24 mouse cellular contexts compared by ENCODE assay signal in the genomic region with DNA sequence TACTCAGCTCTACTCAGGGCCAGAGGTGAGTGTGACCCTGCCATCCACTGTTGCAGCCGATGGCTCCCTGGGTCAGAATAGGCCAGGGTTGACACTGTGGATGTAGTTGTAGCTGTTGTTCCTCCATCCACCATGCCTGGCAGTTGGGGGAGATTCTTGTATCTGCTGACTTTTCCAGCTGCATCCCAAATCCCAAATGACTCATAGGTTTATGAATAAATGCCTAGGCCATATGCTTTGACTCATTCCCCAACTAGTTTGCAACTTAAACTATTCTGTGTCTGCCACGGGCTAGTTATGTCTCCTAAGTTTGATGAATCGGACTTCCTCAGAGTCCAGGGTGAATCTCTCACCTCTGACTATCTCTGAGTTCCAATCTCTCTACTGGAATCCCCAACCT.
"Had no signal": no experiment of that assay in that cellular context is flagged by ENCODE, and none has a peak within 500 bp of the region (broad histone marks: within the 10 kb centered on the region; RNA-seq: fewer than 3 reads in every experiment).

No protein-coding gene starts in this region.

- ATAC-seq: hindbrain, postnatal 0 days; intestine, embryonic 16.5 days had no signal

- H3K27me3 ChIP-seq: heart, embryonic 13.5 days; heart, embryonic 15.5 days; hindbrain, embryonic 13.5 days; hindbrain, embryonic 15.5 days; limb, embryonic 12.5 days; liver, embryonic 13.5 days; liver, embryonic 15.5 days had no signal

- H3K4me1 ChIP-seq: heart, embryonic 15.5 days; hindbrain, embryonic 13.5 days; hindbrain, embryonic 15.5 days; limb, embryonic 10.5 days; limb, embryonic 12.5 days; liver, embryonic 13.5 days; liver, embryonic 15.5 days had no signal

- H3K4me3 ChIP-seq: heart, adult 2 months; heart, embryonic 13.5 days; heart, embryonic 15.5 days; hindbrain, embryonic 13.5 days; hindbrain, embryonic 15.5 days; layer of hippocampus, adult 2 months; left cerebral cortex, adult 2 months; limb, embryonic 10.5 days; limb, embryonic 12.5 days; liver, embryonic 13.5 days; liver, embryonic 15.5 days had no signal

- H3K9me3 ChIP-seq: heart, embryonic 13.5 days; heart, embryonic 15.5 days; hindbrain, embryonic 13.5 days; hindbrain, embryonic 15.5 days; limb, embryonic 10.5 days; limb, embryonic 12.5 days; liver, embryonic 13.5 days; liver, embryonic 15.5 days had no signal

- DNase-seq: gastrocnemius, postnatal 14 days; gastrocnemius, postnatal 36 days; heart, adult 11 months; heart, adult 2 months; heart, postnatal 14 days; heart, postnatal 36 days; kidney, adult 11 months; kidney, adult 2 months; kidney, postnatal 10 days; kidney, postnatal 25 days; kidney, postnatal 4 days; liver; liver, embryonic 13.5 days had no signal

- H3K27ac ChIP-seq: heart, adult 2 months; heart, embryonic 13.5 days; heart, embryonic 15.5 days; hindbrain, embryonic 13.5 days; hindbrain, embryonic 15.5 days; hindbrain, postnatal 0 days; layer of hippocampus, adult 2 months; left cerebral cortex, adult 2 months; limb, embryonic 10.5 days; limb, embryonic 12.5 days; liver, embryonic 13.5 days; liver, embryonic 15.5 days had no signal
